Mouse (Mus musculus) hindbrain, embryonic 14.5 days (tissue): ENCODE measurements around the gene Cdk14. TPM values are rescaled to one million over a fixed set of nuclear protein-coding genes. Genes with fewer than 3 reads are reported as not detected.
A peak's percentile ranks its signal among the peaks of the same experiment; 100 is the strongest.

Experiments
- ATAC-seq: fragments of 200-750 bp; cut with Nextera tagmentation; 2 replicates; pipeline ENCODE4 v1.8.0; 2017; ENCODE audit warnings: moderate number of reproducible peaks, mild to moderate bottlenecking, moderate TSS enrichment, moderate library complexity; ENCODE audit not compliant: low FRiP score
- DNase-seq: peaks from one replicate; pipeline ENCODE4 v3.0.0-alpha.2; 2015; ENCODE audit warnings: low spot score
- H3K27ac ChIP-seq: fragments of 300-500 bp; sonication (generic); 2 replicates; pipeline ENCODE4 v1.5.1; 2014; ENCODE audit warnings: mild to moderate bottlenecking, moderate library complexity
- H3K27me3 ChIP-seq: fragments of 300-500 bp; sonication (generic); 2 replicates; pipeline ENCODE4 v1.6.1; 2014; ENCODE audit warnings: mild to moderate bottlenecking, low read length, mixed read lengths; ENCODE audit not compliant: control insufficient read depth, insufficient read depth
- H3K36me3 ChIP-seq: fragments of 300-500 bp; sonication (generic); replicated peaks from 2 replicates; pipeline ENCODE4 v1.6.1; 2014; ENCODE audit not compliant: control insufficient read depth, insufficient read depth
- H3K4me1 ChIP-seq: fragments of 300-500 bp; sonication (generic); replicated peaks from 2 replicates; pipeline ENCODE4 v1.6.1; 2014; ENCODE audit warnings: antibody characterized with exemption, low read length, mixed read lengths; ENCODE audit not compliant: control insufficient read depth, insufficient read depth
- H3K4me2 ChIP-seq: fragments of 300-500 bp; sonication (generic); replicated peaks from 2 replicates; pipeline ENCODE4 v1.6.1; 2014; ENCODE audit warnings: mild to moderate bottlenecking, moderate library complexity
- H3K4me3 ChIP-seq: fragments of 300-500 bp; sonication (generic); replicated peaks from 2 replicates; pipeline ENCODE4 v1.5.1; 2014; ENCODE audit warnings: mild to moderate bottlenecking, low read length
- H3K9ac ChIP-seq: fragments of 300-500 bp; sonication (generic); 2 replicates; pipeline ENCODE4 v1.6.1; 2014
- H3K9me3 ChIP-seq: fragments of 300-500 bp; sonication (generic); 2 replicates; pipeline ENCODE4 v1.6.1; 2016; ENCODE audit warnings: low read length; ENCODE audit not compliant: control insufficient read depth
- WGBS: fragments of 180-500 bp; shearing (Covaris S2); extraction: QIAGEN DNeasy Blood & Tissue Kit; methylation state at CpG from one replicate; pipeline ENCODE4 v1.1.7; 2014; 5-methylcytosine and 5-hydroxymethylcytosine counted together
- polyA plus RNA-seq: library from polyadenylated mRNA; unstranded; fragments of >200 nt; fragmentation: Nextera tagmentation; extraction: Ambion mirVana; gene quantifications from 2 replicates; pipeline ENCODE4 v1.2.1, GENCODE M21; 2014

The Cdk14 gene
- polyA plus RNA-seq, 1 experiment from 2014 or later: 55.6 TPM

DNA sequence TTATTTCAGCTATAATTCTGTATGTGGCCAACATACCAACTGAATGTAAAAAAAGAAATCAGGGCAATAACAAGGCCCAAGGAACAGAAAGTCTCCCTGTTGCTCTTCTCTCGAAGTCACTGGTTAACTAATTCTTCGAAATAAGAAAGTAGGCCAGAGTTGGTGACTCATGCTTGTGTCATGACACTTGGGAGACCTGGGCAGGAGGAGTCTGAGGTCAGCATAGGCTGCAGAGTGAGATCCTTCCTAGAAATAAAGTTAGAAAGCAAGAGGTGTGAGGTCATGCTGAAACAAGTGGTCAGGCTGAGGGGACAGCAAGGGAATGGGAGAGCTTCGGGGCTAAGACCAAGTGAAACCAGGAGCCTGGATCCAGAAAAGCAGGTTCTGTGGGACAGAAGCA lies 134.2 kb downstream of the Cdk14 start:
- WGBS: 94% methylated on average over 3 of the region's 3 CpGs
- ATAC-seq: no peak
- Histone ChIP-seq H3K27me3 (no peaks in the 10 kb centered on the region), H3K9me3 (no peaks in the 10 kb centered on the region), H3K4me3 (no peak overlapping the region), H3K36me3 (no peaks in the 10 kb centered on the region), H3K9ac (no peak overlapping the region), H3K4me1 (no peaks in the 10 kb centered on the region), H3K4me2 (no peak overlapping the region), H3K27ac (no peak overlapping the region)
- no peak for DNase-seq

DNA sequence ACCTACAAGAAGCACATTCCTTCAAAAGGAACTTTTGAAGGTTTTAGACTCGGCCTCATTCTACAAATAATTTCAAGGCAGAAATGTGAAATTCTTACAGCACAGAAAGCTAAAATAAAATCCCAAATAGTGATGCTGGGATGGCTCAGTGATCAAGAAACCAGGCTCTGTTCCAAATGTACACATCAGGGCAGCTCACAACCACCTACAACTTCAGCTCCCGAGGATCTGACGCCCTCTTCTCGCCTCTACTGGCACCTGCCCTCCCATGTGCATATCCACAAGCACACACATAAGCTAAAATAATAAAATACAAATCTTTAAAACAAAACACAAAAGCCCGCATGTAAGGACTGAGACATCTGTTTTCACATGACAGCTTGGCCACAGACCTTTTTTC lies 135.6 kb downstream of the Cdk14 start:
- Histone ChIP-seq H3K4me3 (no peak overlapping the region), H3K9me3 (no peaks in the 10 kb centered on the region), H3K36me3 (no peaks in the 10 kb centered on the region), H3K27me3 (no peaks in the 10 kb centered on the region), H3K4me2 (no peak overlapping the region), H3K27ac (no peak overlapping the region), H3K4me1 (no peaks in the 10 kb centered on the region), H3K9ac (no peak overlapping the region)
- 92% methylated on average over 5 of the region's 5 CpGs for WGBS
- DNase-seq: no peak
- no peak for ATAC-seq

DNA sequence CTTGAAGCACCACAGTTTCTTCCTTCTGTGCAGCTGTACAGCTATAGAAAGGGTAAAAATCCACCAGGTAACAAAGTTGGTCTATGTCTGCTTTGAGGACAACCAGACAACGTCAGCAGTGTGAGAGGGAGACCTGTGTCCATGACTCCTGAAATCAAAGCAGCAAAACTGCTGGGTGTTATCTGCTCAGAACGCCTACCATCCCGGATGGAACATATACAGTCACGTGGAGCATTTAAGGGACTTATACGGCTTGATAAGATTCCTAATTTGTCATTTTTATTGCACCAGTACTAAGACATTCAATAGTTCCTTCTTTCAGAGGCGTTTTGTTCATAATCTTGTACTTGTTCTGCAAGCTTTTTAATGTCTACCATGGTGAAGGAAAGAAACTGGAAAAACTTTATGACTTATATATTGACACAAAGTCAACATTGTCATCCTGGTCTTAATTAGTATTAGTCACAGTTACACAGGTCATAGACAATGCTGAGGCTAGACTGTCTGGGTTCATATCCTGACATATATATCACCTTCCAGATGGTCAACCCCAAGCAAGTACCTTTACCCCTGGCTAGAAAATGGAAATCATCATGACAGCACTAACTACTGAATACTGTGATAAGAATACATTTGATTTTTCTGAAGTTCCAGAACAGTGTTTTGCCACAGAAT lies 136.2 kb downstream of the Cdk14 start:
- WGBS: 86% methylated on average over 6 of the region's 6 CpGs
- Histone ChIP-seq H3K4me1 (no peaks in the 10 kb centered on the region), H3K27ac (no peak overlapping the region), H3K4me3 (no peak overlapping the region), H3K9ac (no peak overlapping the region), H3K4me2 (no peak overlapping the region), H3K9me3 (no peaks in the 10 kb centered on the region), H3K36me3 (no peaks in the 10 kb centered on the region), H3K27me3 (no peaks in the 10 kb centered on the region)
- DNase-seq (no peak), ATAC-seq (no peak)

DNA sequence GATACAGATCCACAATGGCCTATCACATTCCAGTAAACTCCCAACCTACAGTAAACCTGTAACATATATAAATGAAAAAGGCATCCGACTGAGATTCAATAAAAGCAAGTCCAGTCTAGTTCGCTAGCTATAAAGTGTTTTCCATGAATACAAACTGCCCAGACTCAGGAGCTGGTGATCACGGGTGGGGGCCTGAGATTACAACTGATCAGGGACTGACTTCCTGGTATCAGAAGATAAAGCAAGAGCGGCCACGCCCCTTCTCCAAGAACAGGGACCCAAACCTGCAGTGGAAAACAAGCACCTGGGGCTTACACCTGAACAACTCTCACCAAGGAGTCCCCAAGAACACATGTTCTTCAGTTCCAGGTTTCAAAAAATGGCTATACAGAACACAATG lies 137.7 kb downstream of the Cdk14 start:
- Histone ChIP-seq H3K4me2 (no peak overlapping the region), H3K36me3 (no peaks in the 10 kb centered on the region), H3K27ac (no peak overlapping the region), H3K4me3 (no peak overlapping the region), H3K9ac (no peak overlapping the region), H3K27me3 (no peaks in the 10 kb centered on the region), H3K4me1 (no peaks in the 10 kb centered on the region), H3K9me3 (no peaks in the 10 kb centered on the region)
- ATAC-seq (no peak), DNase-seq (no peak)
- 93% methylated on average over 5 of the region's 5 CpGs for WGBS

DNA sequence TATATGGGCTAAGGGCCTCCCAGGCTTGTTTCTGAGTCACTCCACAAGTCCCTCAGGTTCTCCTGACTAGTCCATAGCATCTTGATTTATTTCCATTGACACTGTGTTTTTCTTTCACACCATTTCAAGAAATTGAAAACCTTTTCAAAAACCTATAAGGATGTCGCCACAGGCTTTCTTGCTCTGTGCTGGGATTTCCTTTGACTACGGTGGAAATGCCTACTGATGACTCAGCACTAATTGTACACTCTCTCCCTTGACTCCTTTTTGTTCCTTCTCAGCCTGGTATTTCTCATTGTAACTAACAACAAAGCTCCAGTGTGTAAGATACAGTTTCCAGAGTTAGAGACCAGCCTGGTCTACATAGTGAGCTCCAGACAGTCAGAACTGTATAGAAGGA lies 144.8 kb downstream of the Cdk14 start:
- Histone ChIP-seq H3K4me2 (no peak overlapping the region), H3K9me3 (no peaks in the 10 kb centered on the region), H3K36me3 (no peaks in the 10 kb centered on the region), H3K9ac (no peak overlapping the region), H3K27me3 (no peaks in the 10 kb centered on the region), H3K27ac (no peak overlapping the region), H3K4me1 (no peaks in the 10 kb centered on the region), H3K4me3 (no peak overlapping the region)
- DNase-seq (no peak), ATAC-seq (no peak)
- 45% methylated on average over 2 of the region's 2 CpGs for WGBS

DNA sequence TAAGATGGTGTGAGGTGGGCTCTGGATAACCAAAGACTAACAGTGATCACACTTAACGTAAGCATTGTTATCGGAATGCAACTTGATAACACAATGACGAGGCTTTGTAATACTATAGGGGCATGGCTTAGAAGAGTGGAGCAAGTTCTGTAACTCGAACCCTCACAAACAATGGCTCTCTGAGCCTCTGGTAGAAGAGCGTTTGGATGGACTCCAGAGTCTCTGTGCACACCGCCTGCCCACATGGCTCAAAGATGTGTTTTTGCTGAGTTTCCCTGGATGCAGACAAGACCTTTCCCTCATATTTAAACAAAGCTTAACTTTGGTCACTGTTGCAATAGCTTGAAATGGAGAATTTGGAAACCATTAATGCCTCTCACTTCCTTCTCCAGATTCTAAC lies 145.8 kb downstream of the Cdk14 start:
- H3K9me3 ChIP-seq: no peaks in the 10 kb centered on the region
- no peak overlapping the region for H3K4me3 ChIP-seq
- H3K27me3 ChIP-seq: no peaks in the 10 kb centered on the region
- 81% methylated on average over 6 of the region's 6 CpGs for WGBS
- H3K36me3 ChIP-seq: no peaks in the 10 kb centered on the region
- no peak overlapping the region for H3K9ac ChIP-seq
- DNase-seq: no peak
- no peaks in the 10 kb centered on the region for H3K4me1 ChIP-seq
- H3K4me2 ChIP-seq: no peak overlapping the region
- no peak overlapping the region for H3K27ac ChIP-seq
- ATAC-seq: no peak

DNA sequence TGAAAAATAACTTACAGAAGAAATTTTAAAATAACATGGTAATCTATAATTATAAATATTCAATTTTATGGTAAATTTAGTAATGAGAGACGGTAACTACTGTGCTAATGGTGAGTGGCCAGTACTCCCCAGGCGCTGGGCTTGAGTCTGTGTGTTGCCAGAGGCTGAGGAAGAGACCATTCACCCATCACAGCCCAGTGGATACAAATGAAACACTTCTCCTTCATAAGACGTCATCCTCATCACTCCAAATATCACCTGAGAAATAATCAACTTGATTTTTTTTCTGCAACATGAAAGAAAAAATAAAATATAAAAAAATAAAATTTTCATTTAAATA lies 153.4 kb downstream of the Cdk14 start:
- H3K9me3 ChIP-seq: no peaks in the 10 kb centered on the region
- no peak overlapping the region for H3K27ac ChIP-seq
- no peaks in the 10 kb centered on the region for H3K27me3 ChIP-seq
- no peak overlapping the region for H3K9ac ChIP-seq
- WGBS: 75% methylated on average over 3 of the region's 3 CpGs
- ATAC-seq (no peak), DNase-seq (no peak)
- H3K36me3 ChIP-seq: no peaks in the 10 kb centered on the region
- no peak overlapping the region for H3K4me3 ChIP-seq
- H3K4me2 ChIP-seq: no peak overlapping the region
- peaks cover 16% of the 10 kb centered on the region; the same call in 1 of the 2 replicates for H3K4me1 ChIP-seq

DNA sequence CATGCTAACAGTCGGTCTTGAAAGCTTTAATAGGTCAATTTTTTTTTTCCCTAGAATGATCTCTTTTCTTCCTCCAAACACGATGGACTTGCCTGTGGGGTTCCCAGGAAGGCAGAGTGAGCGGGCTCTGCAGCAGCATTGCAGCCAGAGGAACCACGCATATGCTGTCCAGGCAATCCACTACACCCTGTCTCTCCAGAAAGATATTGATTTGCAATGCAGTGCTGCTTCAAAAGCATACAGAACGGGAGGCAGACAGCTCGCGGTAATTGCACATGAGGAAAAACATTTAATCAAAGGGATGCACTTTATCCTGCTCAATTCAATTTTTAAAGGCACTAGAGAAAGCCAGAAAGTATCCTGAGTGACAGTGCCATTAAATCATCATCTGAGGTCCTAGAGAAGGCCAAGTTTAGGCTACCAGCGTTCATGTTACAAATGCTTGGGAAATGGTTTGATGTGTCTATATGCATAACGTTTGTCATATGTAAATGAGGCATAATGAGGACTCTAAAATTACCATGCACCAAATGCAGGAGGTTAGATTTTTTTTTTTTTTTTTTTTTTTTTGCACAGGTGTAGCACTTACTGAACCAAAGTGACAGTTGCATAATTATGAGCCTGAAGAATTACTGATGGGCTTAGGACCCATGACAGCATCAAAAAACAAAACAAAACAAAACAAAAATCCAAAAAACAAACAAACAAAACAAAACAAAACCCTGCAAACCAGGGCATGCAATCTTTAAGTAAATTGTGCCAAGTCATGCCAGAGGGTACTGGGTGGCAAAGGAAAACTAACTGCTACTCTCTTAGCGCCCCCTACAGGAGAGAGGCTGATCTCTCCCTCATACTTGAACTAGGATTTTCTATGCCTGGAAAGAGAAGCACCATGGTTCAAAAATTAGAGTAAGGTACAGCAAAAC lies 154.0 kb downstream of the Cdk14 start:
- WGBS: 11% methylated on average over 10 of the region's 10 CpGs
- no peaks in the 10 kb centered on the region for H3K9me3 ChIP-seq
- peak overlapping the region; percentile 52 for H3K9ac ChIP-seq
- DNase-seq (peak; percentile 87), ATAC-seq (peak; percentile 80)
- H3K27me3 ChIP-seq: no peaks in the 10 kb centered on the region
- H3K27ac ChIP-seq: peak overlapping the region; percentile 76
- peaks cover 16% of the 10 kb centered on the region; the same call in 1 of the 2 replicates for H3K4me1 ChIP-seq
- H3K4me2 ChIP-seq: peak overlapping the region; percentile 49
- H3K36me3 ChIP-seq: no peaks in the 10 kb centered on the region
- peak overlapping the region; percentile 26 for H3K4me3 ChIP-seq

DNA sequence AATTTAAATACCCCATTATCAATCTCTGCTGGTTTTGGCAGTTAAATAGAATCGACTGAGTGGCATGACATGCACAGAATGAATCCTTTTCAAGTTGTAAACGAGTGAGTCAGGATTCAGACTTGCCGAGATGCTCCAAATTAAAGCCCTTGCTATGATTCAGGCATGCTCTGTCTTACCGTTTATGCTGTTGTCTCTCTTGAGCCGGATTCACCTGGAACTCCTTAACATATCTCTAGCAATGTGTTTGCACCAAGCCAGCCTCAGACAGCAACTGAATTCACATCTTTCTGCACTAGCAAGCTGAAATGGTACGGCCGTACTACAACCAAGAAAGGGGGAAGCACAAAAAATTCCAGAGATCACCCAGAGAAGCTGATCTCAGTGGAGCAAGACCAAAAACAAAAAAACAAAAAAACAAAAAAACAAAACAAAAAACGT lies 154.7 kb downstream of the Cdk14 start:
- ATAC-seq (peak; percentile 36; the same call in 1 of the 2 replicates), DNase-seq (peak; percentile 50)
- no peaks in the 10 kb centered on the region for H3K27me3 ChIP-seq
- WGBS: 11% methylated on average over 8 of the region's 8 CpGs
- H3K9me3 ChIP-seq: no peaks in the 10 kb centered on the region
- H3K4me2 ChIP-seq: peak overlapping the region; percentile 49
- H3K9ac ChIP-seq: peak overlapping the region; percentile 52
- peak overlapping the region; percentile 76 for H3K27ac ChIP-seq
- no peaks in the 10 kb centered on the region for H3K36me3 ChIP-seq
- peaks cover 16% of the 10 kb centered on the region; the same call in 1 of the 2 replicates for H3K4me1 ChIP-seq
- peak overlapping the region; percentile 26 for H3K4me3 ChIP-seq
